Comparison of ENCODE assay signal across 9 mouse cellular contexts in genomic region chr5:53509465-53509864, GRCm38 (mm10). TPM values are rescaled to one million over a fixed set of nuclear protein-coding genes. Genes with fewer than 3 reads are reported as not detected.
DNase-seq lines count a peak whose midpoint lies in the region; ATAC-seq lines count a peak whose summit lies in the region.
"Had no signal": no experiment of that assay in that cellular context is flagged by ENCODE, and none has a peak within 500 bp of the region (broad histone marks: within the 10 kb centered on the region; RNA-seq: fewer than 3 reads in every experiment).

No protein-coding gene starts in this region.

- no peak overlapping the region for H3K4me3 ChIP-seq in heart, embryonic 11.5 days (ENCODE audit: low read depth, low read length)
- H3K4me3 ChIP-seq in forebrain, embryonic 10.5 days, result no peak overlapping the region

- peaks cover 14% of the 10 kb centered on the region for H3K27me3 ChIP-seq in heart, embryonic 11.5 days (ENCODE audit: control insufficient read depth, insufficient read depth, low read length)
- no peaks in the 10 kb centered on the region for H3K27me3 ChIP-seq in forebrain, embryonic 10.5 days (ENCODE audit: poor library complexity, severe bottlenecking)

- H3K27ac ChIP-seq in heart, embryonic 11.5 days (ENCODE audit: low read depth, low read length), result no peak overlapping the region
- H3K27ac ChIP-seq in forebrain, embryonic 10.5 days, result no peak overlapping the region

- H3K4me1 ChIP-seq in heart, embryonic 11.5 days (ENCODE audit: control insufficient read depth, insufficient read depth, low read length), result no peaks in the 10 kb centered on the region
- H3K4me1 ChIP-seq in forebrain, embryonic 10.5 days, result no peaks in the 10 kb centered on the region

- H3K4me2 ChIP-seq in heart, embryonic 11.5 days, result no peak overlapping the region

- 73% methylated on average over 10 of the region's 10 CpGs for WGBS in heart, embryonic 11.5 days (ENCODE audit: insufficient replicate concordance)
- WGBS in forebrain, embryonic 10.5 days, result 87% methylated on average over 10 of the region's 10 CpGs

- H3K9me3 ChIP-seq in heart, embryonic 11.5 days (replicated peaks; ENCODE audit: control insufficient read depth, low read length), result no peaks in the 10 kb centered on the region
- H3K9me3 ChIP-seq in forebrain, embryonic 10.5 days, result no peaks in the 10 kb centered on the region

- intact Hi-C loops in heart, postnatal 36 days (cut with DNase I), result no loop called here

- DNase-seq in heart, adult 11 months, result peak; percentile 98
- DNase-seq in 3T3-L1 (ENCODE audit: low read depth, low spot score) (peak; percentile 96), adipocyte (ENCODE audit: low spot score) (peak; percentile 63)
- DNase-seq in heart, postnatal 36 days, result peak; percentile 33 to 50
- DNase-seq in forebrain, embryonic 10.5 days (ENCODE audit: extremely low spot score, low spot score), result no peak
- DNase-seq in cerebellum, adult 9-11 months, result no peak
- no peak for DNase-seq in spleen, postnatal 14 days (ENCODE audit: low spot score in 2 of 2)
- DNase-seq: embryo, embryonic 11 days had no signal

- no peak overlapping the region for H3K9ac ChIP-seq in heart, embryonic 11.5 days (ENCODE audit: low read depth, low read length)

- no peak for ATAC-seq in heart, embryonic 11.5 days (replicated peaks; ENCODE audit: insufficient number of reproducible peaks, low FRiP score, low TSS enrichment)

- H3K36me3 ChIP-seq in heart, embryonic 11.5 days (ENCODE audit: control insufficient read depth, insufficient read depth, low read length), result no peaks in the 10 kb centered on the region
- no peaks in the 10 kb centered on the region for H3K36me3 ChIP-seq in forebrain, embryonic 10.5 days (replicated peaks)

RNA-seq across cellular contexts. Expression of gene Rbpj, which starts 43.5 kb away (rescaled TPM):
- 22.0 and 26.3 TPM in 2 replicates for polyA plus RNA-seq in heart, embryonic 11.5 days (2014; fragmentation: Nextera tagmentation; extraction: Ambion mirVana)
- 10 to 100 TPM; 27.2 to 35.3 TPM for total RNA-seq in heart, postnatal 36 days (2021)
- 41.6 and 44.0 TPM in 2 replicates for polyA plus RNA-seq in forebrain, embryonic 10.5 days (2016; fragmentation: Nextera tagmentation; extraction: Ambion mirVana)

Comparison
In these comparisons a context has a peak if more than half of its experiments do, and no peak if none do; other contexts are left out.
1. DNase-seq: peak in heart, adult 11 months (single experiment), 3T3-L1 (single experiment), adipocyte (single experiment) and heart, postnatal 36 days (2 of 2); none in forebrain, embryonic 10.5 days (single experiment), cerebellum, adult 9-11 months (single experiment) and spleen, postnatal 14 days (0 of 2).